Comparison of ENCODE assay signal across 8 mouse cellular contexts in genomic region chr1:93686245-93686960, GRCm38 (mm10). TPM values are rescaled to one million over a fixed set of nuclear protein-coding genes. Genes with fewer than 3 reads are reported as not detected.
DNase-seq lines count a peak whose midpoint lies in the region; ATAC-seq lines count a peak whose summit lies in the region.

No protein-coding gene starts in this region.

- H3K9ac ChIP-seq in embryonic facial prominence, embryonic 14.5 days (ENCODE audit: low read depth, low read length), result peak overlapping the region; percentile 69
- H3K9ac ChIP-seq in heart, embryonic 11.5 days (ENCODE audit: low read depth, low read length), result peak overlapping the region; percentile 81
- peak overlapping the region; percentile 74 for H3K9ac ChIP-seq in kidney, embryonic 14.5 days (ENCODE audit: low read depth, low read length)
- peak overlapping the region; percentile 41; the same call in 1 of the 2 replicates for H3K9ac ChIP-seq in liver, embryonic 12.5 days
- peak overlapping the region; percentile 60 for H3K9ac ChIP-seq in neural tube, embryonic 12.5 days

- H3K9me3 ChIP-seq in embryonic facial prominence, embryonic 14.5 days (ENCODE audit: control insufficient read depth, low read length), result no peaks in the 10 kb centered on the region
- no peaks in the 10 kb centered on the region for H3K9me3 ChIP-seq in heart, embryonic 11.5 days (replicated peaks; ENCODE audit: control insufficient read depth, low read length)
- peaks cover 3% of the 10 kb centered on the region; the same call in 1 of the 2 replicates for H3K9me3 ChIP-seq in kidney, embryonic 14.5 days (ENCODE audit: control insufficient read depth, low read length)
- H3K9me3 ChIP-seq in liver, embryonic 12.5 days (replicated peaks), result no peaks in the 10 kb centered on the region
- H3K9me3 ChIP-seq in neural tube, embryonic 12.5 days, result no peaks in the 10 kb centered on the region

- peak; percentile 86 for ATAC-seq in embryonic facial prominence, embryonic 14.5 days (ENCODE audit: low read depth)
- peak; percentile 54 for ATAC-seq in heart, embryonic 11.5 days (replicated peaks; ENCODE audit: insufficient number of reproducible peaks, low FRiP score, low TSS enrichment)
- ATAC-seq in kidney, embryonic 14.5 days (ENCODE audit: low FRiP score, low TSS enrichment), result peak; percentile 91
- ATAC-seq in liver, embryonic 12.5 days, result peak; percentile 53
- peak; percentile 91 for ATAC-seq in neural tube, embryonic 12.5 days (ENCODE audit: low FRiP score, low read depth)

- 2% methylated on average over 32 of the region's 51 CpGs for WGBS in embryonic facial prominence, embryonic 14.5 days
- WGBS in heart, embryonic 11.5 days (ENCODE audit: insufficient replicate concordance), result 4% methylated on average over 51 of the region's 51 CpGs
- under 1% methylated on average over 51 of the region's 51 CpGs for WGBS in kidney, embryonic 14.5 days
- 9% methylated on average over 51 of the region's 51 CpGs for WGBS in liver, embryonic 12.5 days (ENCODE audit: insufficient replicate concordance)
- WGBS in neural tube, embryonic 12.5 days, result 1% methylated on average over 51 of the region's 51 CpGs

- 0 out of 2 replicates have a peak, but pooled peaks cover 5% of the 10 kb centered on the region for H3K4me1 ChIP-seq in embryonic facial prominence, embryonic 14.5 days (ENCODE audit: control insufficient read depth, insufficient read depth, low read length)
- H3K4me1 ChIP-seq in heart, embryonic 11.5 days (ENCODE audit: control insufficient read depth, insufficient read depth, low read length), result peaks cover 14% of the 10 kb centered on the region; the same call in 1 of the 2 replicates
- H3K4me1 ChIP-seq in kidney, embryonic 14.5 days (ENCODE audit: control insufficient read depth, insufficient read depth, low read length), result peaks cover 11% of the 10 kb centered on the region; the same call in 1 of the 2 replicates
- H3K4me1 ChIP-seq in liver, embryonic 12.5 days, result peaks cover 12% of the 10 kb centered on the region; the same call in 1 of the 2 replicates
- H3K4me1 ChIP-seq in neural tube, embryonic 12.5 days, result peaks cover 9% of the 10 kb centered on the region

- DNase-seq in B cell, adult 2 months, result peak; percentile 12 to 15
- peak; percentile 61 for DNase-seq in adrenal gland, postnatal 25 days
- peak; percentile 87 for DNase-seq in embryonic facial prominence, embryonic 14.5 days (ENCODE audit: low spot score)
- peak; percentile 51 to 60 for DNase-seq in urinary bladder, postnatal 36 days (ENCODE audit: low spot score in 2 of 2)

- peak overlapping the region; percentile 96 for H3K4me2 ChIP-seq in embryonic facial prominence, embryonic 14.5 days (ENCODE audit: low read depth, low read length)
- H3K4me2 ChIP-seq in heart, embryonic 11.5 days, result peak overlapping the region; percentile 94
- H3K4me2 ChIP-seq in kidney, embryonic 14.5 days (replicated peaks; ENCODE audit: low read depth, low read length), result peak overlapping the region; percentile 65
- peak overlapping the region; percentile 70 for H3K4me2 ChIP-seq in liver, embryonic 12.5 days
- peak overlapping the region; percentile 81 for H3K4me2 ChIP-seq in neural tube, embryonic 12.5 days (replicated peaks)

- H3K27me3 ChIP-seq in embryonic facial prominence, embryonic 14.5 days (replicated peaks; ENCODE audit: control insufficient read depth, insufficient read depth, low read length), result no peaks in the 10 kb centered on the region
- H3K27me3 ChIP-seq in heart, embryonic 11.5 days (ENCODE audit: control insufficient read depth, insufficient read depth, low read length), result peaks cover 5% of the 10 kb centered on the region; the same call in 1 of the 2 replicates
- H3K27me3 ChIP-seq in kidney, embryonic 14.5 days (ENCODE audit: control insufficient read depth, insufficient read depth, low read length), result no peaks in the 10 kb centered on the region
- peaks cover 57% of the 10 kb centered on the region for H3K27me3 ChIP-seq in liver, embryonic 12.5 days (replicated peaks)
- H3K27me3 ChIP-seq in neural tube, embryonic 12.5 days (replicated peaks), result peaks cover 8% of the 10 kb centered on the region

- H3K36me3 ChIP-seq in embryonic facial prominence, embryonic 14.5 days (ENCODE audit: control insufficient read depth, insufficient read depth, low read length), result no peaks in the 10 kb centered on the region
- H3K36me3 ChIP-seq in heart, embryonic 11.5 days (ENCODE audit: control insufficient read depth, insufficient read depth, low read length), result peaks cover under 1% of the 10 kb centered on the region; the same call in 1 of the 2 replicates
- peaks cover 13% of the 10 kb centered on the region; the same call in 1 of the 2 replicates for H3K36me3 ChIP-seq in kidney, embryonic 14.5 days (ENCODE audit: control insufficient read depth, insufficient read depth, low read length)
- H3K36me3 ChIP-seq in liver, embryonic 12.5 days, result no peaks in the 10 kb centered on the region
- H3K36me3 ChIP-seq in neural tube, embryonic 12.5 days, result no peaks in the 10 kb centered on the region; the same call in 1 of the 2 replicates

- H3K27ac ChIP-seq in embryonic facial prominence, embryonic 14.5 days (replicated peaks; ENCODE audit: low read depth, low read length), result 0 out of 2 replicates have a peak overlapping the region, but pooled peaks have one; percentile 39
- peak overlapping the region; percentile 15; the same call in 1 of the 2 replicates for H3K27ac ChIP-seq in heart, embryonic 11.5 days (ENCODE audit: low read depth, low read length)
- peak overlapping the region; percentile 84 for H3K27ac ChIP-seq in kidney, embryonic 14.5 days (ENCODE audit: low read depth, low read length)
- H3K27ac ChIP-seq in liver, embryonic 12.5 days, result no peak overlapping the region
- no peak overlapping the region for H3K27ac ChIP-seq in neural tube, embryonic 12.5 days

- peak overlapping the region; percentile 65 for H3K4me3 ChIP-seq in embryonic facial prominence, embryonic 14.5 days (ENCODE audit: low read depth, low read length)
- peak overlapping the region; percentile 73 for H3K4me3 ChIP-seq in heart, embryonic 11.5 days (ENCODE audit: low read depth, low read length)
- H3K4me3 ChIP-seq in kidney, embryonic 14.5 days (ENCODE audit: low read length), result peak overlapping the region; percentile 68
- peak overlapping the region; percentile 54 for H3K4me3 ChIP-seq in liver, embryonic 12.5 days
- peak overlapping the region; percentile 49 for H3K4me3 ChIP-seq in neural tube, embryonic 12.5 days

RNA-seq across cellular contexts. Expression of gene Bok, which starts 0.9 kb away (rescaled TPM):
- total RNA-seq in adrenal gland, postnatal 25 days (2021), result 10.9 and 12.6 TPM in 2 replicates
- 38.7 and 42.8 TPM in 2 replicates for polyA plus RNA-seq in embryonic facial prominence, embryonic 14.5 days (2014; fragmentation: Nextera tagmentation; extraction: Ambion mirVana)
- 29.2 and 33.2 TPM in 2 replicates for polyA plus RNA-seq in heart, embryonic 11.5 days (2014; fragmentation: Nextera tagmentation; extraction: Ambion mirVana)
- 72.1 and 86.2 TPM in 2 replicates for polyA plus RNA-seq in kidney, embryonic 14.5 days (2014; fragmentation: Nextera tagmentation; extraction: Ambion mirVana)
- 8.7 TPM in 2 replicates for polyA plus RNA-seq in liver, embryonic 12.5 days (2016; fragmentation: Nextera tagmentation; extraction: Ambion mirVana)
- 41.9 and 50.8 TPM in 2 replicates for polyA plus RNA-seq in neural tube, embryonic 12.5 days (2016; fragmentation: Nextera tagmentation; extraction: Ambion mirVana)

RNA-seq across cellular contexts. Expression of gene Stk25, which starts 27.9 kb away (rescaled TPM):
- total RNA-seq in adrenal gland, postnatal 25 days (2021), result 98.3 and 156 TPM in 2 replicates
- 190 and 200 TPM in 2 replicates for polyA plus RNA-seq in embryonic facial prominence, embryonic 14.5 days (2014; fragmentation: Nextera tagmentation; extraction: Ambion mirVana)
- 144 and 152 TPM in 2 replicates for polyA plus RNA-seq in heart, embryonic 11.5 days (2014; fragmentation: Nextera tagmentation; extraction: Ambion mirVana)
- polyA plus RNA-seq in kidney, embryonic 14.5 days (2014; fragmentation: Nextera tagmentation; extraction: Ambion mirVana), result 146 and 192 TPM in 2 replicates
- polyA plus RNA-seq in liver, embryonic 12.5 days (2016; fragmentation: Nextera tagmentation; extraction: Ambion mirVana), result 60.1 and 65.0 TPM in 2 replicates
- polyA plus RNA-seq in neural tube, embryonic 12.5 days (2016; fragmentation: Nextera tagmentation; extraction: Ambion mirVana), result 260 and 266 TPM in 2 replicates

Comparison
In these comparisons a context has a peak if more than half of its experiments do, and no peak if none do; other contexts are left out.
1. DNase-seq: peak in every context shown above with its lines; median percentile 87 in embryonic facial prominence, embryonic 14.5 days; 61 in adrenal gland, postnatal 25 days; 56 in urinary bladder, postnatal 36 days; 14 in B cell, adult 2 months.
2. H3K27ac ChIP-seq: peak in embryonic facial prominence, embryonic 14.5 days (single experiment), heart, embryonic 11.5 days (single experiment) and kidney, embryonic 14.5 days (single experiment); none in liver, embryonic 12.5 days (single experiment) and neural tube, embryonic 12.5 days (single experiment).
3. Peak in every context shown above with its lines, with median percentiles within 50 percentile points of each other: ATAC-seq, H3K4me2 ChIP-seq, H3K4me3 ChIP-seq and H3K9ac ChIP-seq.